Mouse (Mus musculus): ENCODE results near the gene Mterf2. TPM values are rescaled to one million over a fixed set of nuclear protein-coding genes. Genes with fewer than 3 reads are reported as not detected.

Mterf2 gene
- polyA plus RNA-seq (2021; fragmentation: Nextera tagmentation): 21.5 and 22.6 TPM in 2 replicates
- long read RNA-seq, experiment 1, transcript Mterf2-203 (2 exons, 477 nt): minor isoform, 10 of 103 reads
- long read RNA-seq, experiment 1, transcript Mterf2-201 (3 exons, 1,567 nt): major isoform, 84 of 103 reads
- long read RNA-seq, experiment 1, partial matches to known transcripts: 1 of 103 reads
- long read RNA-seq, experiment 1, other reads (novel, unspliced or antisense): 3 of 103 reads
- long read RNA-seq, experiment 2, transcript Mterf2-201 (3 exons, 1,567 nt): major isoform, 21 of 27 reads
- long read RNA-seq, experiment 2, partial matches to known transcripts: 0 of 27 reads
- long read RNA-seq, experiment 2, other reads (novel, unspliced or antisense): 2 of 27 reads

GRCm38 (mm10) chr10:85127395-85128287 is at the start of gene Mterf2:
TSS of gene Mterf2 (minus strand) at chr10:85128027.

GRCm38 (mm10) chr10:85102247-85103084 is 25.4 kb downstream of the Mterf2 start, which contains the start of the genes Fhl4 and Tmem263:
TSS of gene Fhl4 (minus strand) at chr10:85102495.
TSS of gene Tmem263 (plus strand) at chr10:85102627.

Other genes starting within 250 kb of the Mterf2 start
- 13.4 and 16.8 TPM in 2 replicates for gene Ric8b, start 210.4 kb downstream of the Mterf2 start, polyA plus RNA-seq (2021; fragmentation: Nextera tagmentation)
- gene Fhl4, start 25.5 kb downstream of the Mterf2 start, polyA plus RNA-seq (2021; fragmentation: Nextera tagmentation): 0.77 and 1.4 TPM in 2 replicates
- 39.2 and 61.9 TPM in 2 replicates for gene Tmem263, start 25.4 kb downstream of the Mterf2 start, polyA plus RNA-seq (2021; fragmentation: Nextera tagmentation)
- gene Cry1, start 57.0 kb upstream of the Mterf2 start, polyA plus RNA-seq (2021; fragmentation: Nextera tagmentation): 13.9 and 14.4 TPM in 2 replicates

Measured in left cerebral cortex, adult 6 months (tissue).